Mouse (Mus musculus) MEL (cell line): ENCODE measurements at regions not wholly inside any gene's neighbourhood (a gene's known extent, or its start where the extent isn't known, plus 50 kb on each side); places are given as distances from the start of the nearest gene placed in this dataset.

ENCODE experiments used
- DNase-seq: peaks from one replicate; pipeline ENCODE4 v3.0.0; 2011; ENCODE audit warnings: low read depth, low spot score
- H3K27ac ChIP-seq: 2 replicates; pipeline ENCODE4 v1.5.1; 2012; ENCODE audit warnings: low read depth, mild to moderate bottlenecking, control low read depth, low read length, moderate library complexity; ENCODE audit not compliant: control insufficient read depth
- H3K27me3 ChIP-seq, 2 experiments: fragments of 150-350 bp in 1 of 2; sonication (generic) in 1 of 2; 2 replicates each; pipeline ENCODE4 v1.6.1; 2012; ENCODE audit warnings: low read length in 2 of 2, mild to moderate bottlenecking in 2 of 2, improper control_type of control experiment in 1 of 2, moderate library complexity in 1 of 2; ENCODE audit not compliant: insufficient read depth in 2 of 2, control insufficient read depth in 1 of 2
- H3K36me3 ChIP-seq, 2 experiments: 2 replicates each; pipeline ENCODE4 v1.6.1; 2012 to 2014; ENCODE audit warnings: low read length in 2 of 2, improper control_type of control experiment in 1 of 2, inconsistent platforms in 1 of 2, mild to moderate bottlenecking in 1 of 2; ENCODE audit not compliant: insufficient read depth in 2 of 2, control insufficient read depth in 1 of 2
- H3K4me1 ChIP-seq, 2 experiments: fragments of 150-350 bp in 1 of 2; sonication (generic) in 1 of 2; 2 replicates each; pipeline ENCODE4 v1.6.1; 2012; ENCODE audit warnings: low read length in 2 of 2, improper control_type of control experiment in 1 of 2, mild to moderate bottlenecking in 1 of 2; ENCODE audit not compliant: insufficient read depth in 2 of 2, control insufficient read depth in 1 of 2
- H3K4me3 ChIP-seq, 2 experiments: fragments of 150-350 bp in 1 of 2; sonication (generic) in 1 of 2; 2 replicates each; pipeline ENCODE4 v1.5.1; 2012; ENCODE audit warnings: low read depth in 2 of 2, low read length in 2 of 2, mild to moderate bottlenecking in 2 of 2, moderate library complexity in 2 of 2, control low read depth in 1 of 2, improper control_type of control experiment in 1 of 2; ENCODE audit not compliant: control insufficient read depth in 1 of 2, insufficient read depth in 1 of 2
- H3K79me2 ChIP-seq: 2 replicates; pipeline ENCODE4 v1.6.1; 2012; ENCODE audit warnings: mild to moderate bottlenecking, low read length, moderate library complexity; ENCODE audit not compliant: control insufficient read depth, poor library complexity, insufficient read depth
- H3K9ac ChIP-seq: 2 replicates; pipeline ENCODE4 v1.6.1; 2012; ENCODE audit warnings: low read depth, mild to moderate bottlenecking, control low read depth, low read length, moderate library complexity; ENCODE audit not compliant: control insufficient read depth, poor library complexity, severe bottlenecking
- H3K9me3 ChIP-seq: fragments of 150-350 bp; sonication (generic); replicated peaks from 2 replicates; pipeline ENCODE4 v1.6.1; 2012; ENCODE audit warnings: mild to moderate bottlenecking, low read length, improper control_type of control experiment, moderate library complexity; ENCODE audit not compliant: insufficient read depth
- CHD1 ChIP-seq: IDR thresholded peaks from 2 replicates; pipeline ENCODE4 v1.6.1; 2012; ENCODE audit warnings: low read depth, mild to moderate bottlenecking, inconsistent platforms, low read length, improper control_type of control experiment
- CHD2 ChIP-seq: IDR thresholded peaks from 2 replicates; pipeline ENCODE4 v1.6.1; 2011; ENCODE audit warnings: low read length, improper control_type of control experiment
- E2F4 ChIP-seq: IDR thresholded peaks from 2 replicates; pipeline ENCODE4 v1.6.1; 2011; ENCODE audit warnings: low read depth, low read length, improper control_type of control experiment, borderline replicate concordance
- HCFC1 ChIP-seq: IDR thresholded peaks from 2 replicates; pipeline ENCODE4 v1.6.1; 2012; ENCODE audit warnings: low read depth, mild to moderate bottlenecking, inconsistent platforms, low read length, improper control_type of control experiment, moderate library complexity
- KAT2A ChIP-seq: conservative IDR thresholded peaks from 2 replicates; pipeline ENCODE4 v1.6.1; 2012; ENCODE audit warnings: low read depth, low read length, improper control_type of control experiment, inconsistent platforms
- MAFK ChIP-seq: IDR thresholded peaks from 2 replicates; pipeline ENCODE4 v1.6.1; 2011; ENCODE audit warnings: low read depth, mild to moderate bottlenecking, low read length, improper control_type of control experiment, borderline replicate concordance
- MAX ChIP-seq: IDR thresholded peaks from 2 replicates; pipeline ENCODE4 v1.6.1; 2011; ENCODE audit warnings: low read length, improper control_type of control experiment
- MAZ ChIP-seq: IDR thresholded peaks from 2 replicates; pipeline ENCODE4 v1.6.1; 2012; ENCODE audit warnings: low read depth, mild to moderate bottlenecking, inconsistent platforms, low read length, improper control_type of control experiment
- MEF2A ChIP-seq: IDR thresholded peaks from 2 replicates; pipeline ENCODE4 v1.6.1; 2014; ENCODE audit warnings: low read depth, mild to moderate bottlenecking, inconsistent platforms, low read length, improper control_type of control experiment; ENCODE audit not compliant: poor library complexity, insufficient replicate concordance, severe bottlenecking; ENCODE audit errors: extremely low read depth
- POLR2AphosphoS2 ChIP-seq: IDR thresholded peaks from 2 replicates; pipeline ENCODE4 v1.6.1; 2011; ENCODE audit warnings: low read length, improper control_type of control experiment
- RAD21 ChIP-seq: IDR thresholded peaks from 2 replicates; pipeline ENCODE4 v1.6.1; 2011; ENCODE audit warnings: mild to moderate bottlenecking, low read depth, low read length, improper control_type of control experiment
- RCOR1 ChIP-seq: IDR thresholded peaks from 2 replicates; pipeline ENCODE4 v1.6.1; 2012; ENCODE audit warnings: low read depth, mild to moderate bottlenecking, inconsistent platforms, low read length, improper control_type of control experiment
- SMC3 ChIP-seq: IDR thresholded peaks from 2 replicates; pipeline ENCODE4 v1.6.1; 2011; ENCODE audit warnings: low read depth, low read length, improper control_type of control experiment
- TAL1 ChIP-seq: IDR thresholded peaks from 2 replicates; pipeline ENCODE4 v1.6.1; 2012; ENCODE audit warnings: mild to moderate bottlenecking, inconsistent platforms, low read length, moderate library complexity, mixed read lengths
- TCF12 ChIP-seq: IDR thresholded peaks from 2 replicates; pipeline ENCODE4 v1.6.1; 2014; ENCODE audit warnings: low read depth, mild to moderate bottlenecking, inconsistent platforms, low read length, improper control_type of control experiment, moderate library complexity
- USF1 ChIP-seq: IDR thresholded peaks from 2 replicates; pipeline ENCODE4 v1.6.1; 2014; ENCODE audit warnings: low read depth, mild to moderate bottlenecking, inconsistent platforms, low read length, improper control_type of control experiment, moderate library complexity
- USF2 ChIP-seq, 2 experiments: IDR thresholded peaks; 2 replicates each; pipeline ENCODE4 v1.6.1; 2011 to 2012; ENCODE audit warnings: improper control_type of control experiment in 2 of 2, low read length in 2 of 2, borderline replicate concordance in 1 of 2, inconsistent platforms in 1 of 2, low read depth in 1 of 2, mild to moderate bottlenecking in 1 of 2; ENCODE audit not compliant: insufficient read depth in 1 of 2
- ZC3H11A ChIP-seq: IDR thresholded peaks from 2 replicates; pipeline ENCODE4 v1.6.1; 2012; ENCODE audit warnings: low read depth, mild to moderate bottlenecking, inconsistent platforms, low read length, improper control_type of control experiment
- ZKSCAN1 ChIP-seq: IDR thresholded peaks from 2 replicates; pipeline ENCODE4 v1.6.1; 2012; ENCODE audit warnings: low read depth, mild to moderate bottlenecking, inconsistent platforms, low read length, improper control_type of control experiment, moderate library complexity
- ZNF384 ChIP-seq: IDR thresholded peaks from 2 replicates; pipeline ENCODE4 v1.6.1; 2012; ENCODE audit warnings: low read depth, mild to moderate bottlenecking, inconsistent platforms, low read length, improper control_type of control experiment

GRCm38 (mm10) chr14:104734213-104734612 is 211.8 kb upstream of the Rnf219 start:
- no peak overlapping the region for H3K27ac ChIP-seq
- no peaks in the 10 kb centered on the region for H3K27me3 ChIP-seq
- no peaks in the 10 kb centered on the region for H3K79me2 ChIP-seq
- H3K4me1 ChIP-seq, result no peaks in the 10 kb centered on the region
- TF ChIP-seq POLR2AphosphoS2 (no peak), HCFC1 (no peak), ZC3H11A (no peak), MEF2A (no peak), CHD1 (no peak), ZKSCAN1 (no peak), KAT2A (no peak), SMC3 (no peak)
- DNase-seq, result no peak
- H3K4me3 ChIP-seq, result no peak overlapping the region
- H3K36me3 ChIP-seq, result no peaks in the 10 kb centered on the region
- H3K9ac ChIP-seq, result no peak overlapping the region
- no peaks in the 10 kb centered on the region for H3K9me3 ChIP-seq

- Histone ChIP-seq H3K27me3 (no peaks in the 10 kb centered on the region), H3K27ac (no peak overlapping the region), H3K79me2 (no peaks in the 10 kb centered on the region), H3K9ac (no peak overlapping the region), H3K4me1 (no peaks in the 10 kb centered on the region), H3K36me3 (no peaks in the 10 kb centered on the region), H3K4me3 (no peak overlapping the region), H3K9me3 (no peaks in the 10 kb centered on the region)
- TF ChIP-seq TCF12, result no peak
- no peak for TF ChIP-seq USF2 (IDR thresholded peaks at IDR 0.05; ENCODE audit: borderline replicate concordance in 1 of 2, insufficient read depth in 1 of 2, low read depth in 1 of 2, low read length in 2 of 2)
- no peak for TF ChIP-seq CHD2
- TF ChIP-seq MAX, result no peak
- TF ChIP-seq HCFC1, result no peak
- TF ChIP-seq RCOR1, result no peak
- no peak for TF ChIP-seq RAD21
- TF ChIP-seq MAFK, result no peak
- TF ChIP-seq MAZ, result no peak
- TF ChIP-seq MEF2A, result no peak
- no peak for TF ChIP-seq ZNF384
- TF ChIP-seq POLR2AphosphoS2, result no peak
- TF ChIP-seq E2F4, result no peak
- no peak for TF ChIP-seq TAL1
- no peak for TF ChIP-seq USF1
- no peak for DNase-seq
These were observed 209.6 kb upstream of the Rnf219 start for GRCm38 (mm10) chr14:104732036-104732435.
